Mouse (Mus musculus): Measurements from ENCODE around the gene Chrne. TPM values are rescaled to one million over a fixed set of nuclear protein-coding genes. Genes with fewer than 3 reads are reported as not detected.

Chrne gene
- total RNA-seq, 2 experiments from 2014 or later, result not detected

GRCm38 (mm10) chr11:70652884-70653344 lies 33.9 kb upstream of the Chrne start:
- ATAC-seq (replicated peaks; ENCODE audit: low FRiP score, poor library complexity, severe bottlenecking), result no peak

DNA sequence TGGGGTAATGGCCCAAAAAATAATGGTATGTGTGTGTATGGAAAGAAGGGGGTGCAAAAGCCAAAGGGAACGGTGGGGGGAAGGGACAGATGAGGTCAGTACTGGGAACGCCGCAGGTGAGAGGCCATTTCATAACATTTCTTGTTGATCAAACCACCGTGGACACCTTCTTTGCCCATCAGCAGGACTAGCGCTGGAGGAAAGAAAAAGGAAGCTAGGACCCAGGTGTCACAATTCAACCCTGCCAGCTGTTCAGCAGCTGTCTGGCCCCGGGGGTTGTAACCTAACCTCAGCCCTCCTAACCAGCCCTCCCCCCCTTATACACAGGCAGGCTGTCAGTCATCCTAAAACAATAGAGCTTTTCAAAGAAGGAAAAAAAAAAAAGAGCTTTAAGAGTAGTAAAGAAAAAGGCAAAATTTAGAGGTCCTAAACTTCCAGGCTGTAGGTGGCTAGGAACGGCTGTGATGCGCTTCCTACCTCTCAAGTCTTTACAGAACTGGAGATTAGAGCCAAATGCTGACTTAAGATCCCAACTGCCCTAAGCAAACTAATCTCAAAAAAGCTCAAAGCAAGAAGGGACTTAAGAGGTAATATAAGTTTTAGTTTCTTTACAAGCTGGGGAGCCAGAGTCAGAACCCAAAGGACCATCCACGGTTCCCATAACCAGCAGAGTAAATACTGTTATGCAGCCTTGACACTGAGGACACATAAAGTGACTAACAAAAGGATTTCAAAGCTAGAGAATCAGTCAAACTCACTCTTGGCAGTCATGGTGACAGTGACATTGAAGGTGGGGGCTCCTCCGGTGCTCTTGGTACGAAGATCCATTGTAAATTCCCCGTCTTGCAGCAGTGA lies 33.2 kb upstream of the Chrne start:
- no peak for ATAC-seq (replicated peaks; ENCODE audit: low FRiP score, poor library complexity, severe bottlenecking)

DNA sequence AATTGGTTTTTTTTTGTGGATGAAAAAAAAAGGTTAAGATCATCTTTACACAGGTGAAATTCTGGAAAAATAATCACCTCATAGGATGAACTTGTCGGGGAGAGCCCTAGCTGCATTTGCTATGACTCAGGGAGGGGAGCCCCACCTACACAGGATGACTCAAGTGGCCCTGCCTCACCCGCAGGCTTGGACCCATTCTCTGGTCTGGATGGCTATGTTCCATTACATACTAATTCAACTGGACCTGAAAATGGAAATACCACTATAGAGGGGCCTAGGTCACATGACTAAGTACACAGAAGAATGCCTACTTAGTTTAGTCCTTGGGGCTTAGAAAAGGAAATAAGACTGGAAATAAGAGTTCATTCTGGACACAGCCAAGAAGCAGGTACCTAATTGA lies 32.4 kb upstream of the Chrne start:
- ATAC-seq (replicated peaks; ENCODE audit: low FRiP score, poor library complexity, severe bottlenecking), result no peak

DNA sequence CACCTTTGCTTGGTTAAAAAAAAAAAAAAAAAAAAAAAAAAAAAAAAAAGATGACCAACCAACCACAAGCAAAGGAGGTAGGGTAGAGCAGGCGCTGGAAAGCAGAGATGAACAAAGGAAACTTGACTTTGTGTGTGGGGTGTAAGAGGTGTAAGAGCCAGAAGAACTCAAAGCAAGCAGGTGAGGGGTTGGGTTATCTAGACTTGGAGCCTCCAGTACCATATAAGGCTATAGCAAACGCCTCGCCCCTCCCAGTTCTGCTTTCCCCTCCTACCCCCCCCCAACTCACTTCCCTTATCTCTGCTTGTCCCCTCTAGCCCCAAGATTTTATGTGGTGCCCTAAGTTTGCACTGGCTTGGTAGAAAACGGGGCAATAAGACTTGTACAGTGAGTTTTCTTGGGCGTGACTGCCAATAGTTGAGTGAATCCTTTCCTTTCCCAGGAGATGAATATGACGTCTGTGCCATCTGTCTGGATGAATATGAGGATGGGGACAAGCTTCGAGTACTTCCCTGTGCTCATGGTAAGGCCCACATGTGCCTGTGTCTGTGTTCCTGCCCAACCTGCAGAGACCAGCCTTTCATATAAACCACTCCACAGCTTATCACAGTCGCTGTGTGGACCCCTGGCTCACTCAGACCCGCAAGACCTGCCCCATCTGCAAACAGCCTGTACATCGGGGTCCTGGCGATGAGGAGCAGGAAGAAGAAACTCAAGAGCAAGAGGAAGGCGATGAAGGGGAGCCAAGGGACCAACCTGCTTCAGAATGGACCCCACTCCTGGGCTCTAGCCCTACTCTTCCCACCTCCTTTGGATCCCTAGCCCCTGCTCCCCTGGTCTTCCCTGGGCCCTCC lies 31.5 kb upstream of the Chrne start:
- ATAC-seq (replicated peaks; ENCODE audit: low FRiP score, poor library complexity, severe bottlenecking), result no peak

DNA sequence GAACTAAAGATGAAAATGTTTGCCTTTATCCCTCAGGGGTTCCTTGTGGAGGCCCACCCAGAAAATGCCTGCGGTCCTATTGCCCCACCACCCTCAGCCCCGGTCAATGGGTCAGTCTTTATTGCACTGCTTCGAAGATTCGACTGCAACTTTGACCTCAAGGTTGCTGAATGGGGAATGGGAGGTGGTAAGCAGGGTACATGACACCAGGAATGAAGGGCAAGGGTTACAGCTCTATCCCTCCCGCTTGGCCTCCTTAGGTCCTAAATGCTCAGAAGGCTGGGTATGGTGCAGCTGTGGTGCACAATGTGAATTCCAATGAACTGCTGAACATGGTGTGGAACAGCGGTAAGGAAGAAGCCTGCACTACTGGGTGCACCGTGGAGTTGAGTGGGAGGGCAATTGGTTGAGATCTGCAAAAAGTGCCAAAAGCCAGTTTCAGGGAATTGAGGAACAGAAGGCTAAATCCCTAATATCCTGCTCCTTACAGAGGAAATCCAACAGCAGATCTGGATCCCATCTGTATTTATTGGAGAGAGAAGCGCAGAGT lies 30.2 kb upstream of the Chrne start:
- ATAC-seq (replicated peaks; ENCODE audit: low FRiP score, poor library complexity, severe bottlenecking), result no peak

DNA sequence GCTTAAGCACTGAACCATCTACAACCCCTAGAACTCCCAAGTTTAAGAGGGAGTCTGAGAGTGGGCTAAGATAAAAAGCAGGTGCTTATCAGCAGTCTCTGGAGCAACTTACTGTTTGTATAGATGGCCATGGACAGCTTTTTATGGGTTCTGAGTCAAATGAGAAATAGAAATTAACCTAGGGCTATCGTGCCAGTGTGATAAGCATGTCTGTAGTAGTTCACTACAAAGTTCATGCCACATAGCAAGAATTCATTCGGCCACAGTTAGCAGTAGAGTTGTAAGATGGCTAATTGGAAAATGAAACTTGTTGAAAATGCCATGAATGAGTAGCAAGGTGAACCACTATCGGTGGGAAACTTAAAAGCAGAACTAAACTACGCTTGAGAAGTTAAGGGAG lies 29.5 kb upstream of the Chrne start:
- peak; percentile 26 for ATAC-seq (replicated peaks; ENCODE audit: low FRiP score, poor library complexity, severe bottlenecking)

GRCm38 (mm10) chr11:70647716-70648420 lies 28.9 kb upstream of the Chrne start:
- ATAC-seq (replicated peaks; ENCODE audit: low FRiP score, poor library complexity, severe bottlenecking), result peak; percentile 32; the same call in 1 of the 2 replicates

- ATAC-seq (replicated peaks; ENCODE audit: low FRiP score, poor library complexity, severe bottlenecking), result peak; percentile 79
Measured at GRCm38 (mm10) chr11:70646691-70647650, 28.0 kb upstream of the Chrne start, which contains the start of the genes Rnf167 and Slc25a11. Gene Rnf167 (plus strand): TSS chr11:70647235. Gene Slc25a11 (minus strand): TSS chr11:70647479.

DNA sequence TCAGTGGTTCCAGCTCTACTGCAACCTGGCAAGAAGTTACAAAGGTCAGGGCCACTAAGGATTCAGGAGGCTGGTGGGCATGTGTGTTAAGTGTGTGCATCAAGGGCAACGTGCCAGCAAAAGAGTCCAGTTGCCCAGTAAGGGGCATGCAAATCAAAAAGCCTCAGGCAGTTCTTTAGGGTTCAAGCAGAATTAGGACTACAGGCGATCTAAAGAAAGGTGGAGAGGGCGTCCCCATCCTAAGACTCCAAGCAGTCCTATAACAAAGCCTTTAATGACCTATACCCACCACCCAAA lies 27.2 kb upstream of the Chrne start:
- ATAC-seq (replicated peaks; ENCODE audit: low FRiP score, poor library complexity, severe bottlenecking), result no peak

DNA sequence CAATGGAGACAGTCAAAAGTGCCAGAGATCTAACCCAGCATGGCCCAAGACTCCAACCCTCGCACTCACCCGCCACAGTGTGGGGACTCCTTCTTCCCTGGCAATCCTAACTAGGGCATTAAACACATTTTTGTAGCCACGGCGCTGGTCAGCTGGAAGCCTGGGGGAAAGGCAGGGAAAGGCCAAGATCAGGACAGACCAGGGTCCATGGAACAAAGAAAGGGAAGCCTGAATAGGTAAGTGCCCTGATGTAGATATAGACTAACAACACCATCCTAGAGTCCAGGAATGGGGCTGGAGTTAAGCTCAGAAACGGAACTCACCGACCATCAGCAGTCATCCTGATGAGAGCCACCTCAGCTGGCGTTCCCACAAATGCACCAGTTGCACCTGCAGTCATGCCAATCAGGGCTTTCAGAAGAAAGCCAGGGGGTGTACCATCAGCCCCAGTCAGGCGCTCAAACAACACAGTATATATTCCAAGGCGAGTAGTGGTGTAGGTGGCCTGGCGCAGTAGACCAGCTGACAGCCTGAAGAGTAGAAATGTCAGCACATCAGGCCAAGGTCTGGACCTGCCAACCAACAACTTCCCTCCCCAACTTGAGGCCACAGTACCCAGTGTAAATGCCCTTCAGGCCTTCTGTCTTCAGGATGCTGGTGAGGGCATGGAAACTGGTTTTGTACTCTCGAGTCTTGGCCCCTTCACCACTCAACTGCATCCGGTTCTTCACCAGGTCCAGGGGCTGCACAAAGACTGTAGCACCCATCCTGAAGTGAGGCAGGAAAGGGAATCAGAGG lies 26.6 kb upstream of the Chrne start:
- ATAC-seq (replicated peaks; ENCODE audit: low FRiP score, poor library complexity, severe bottlenecking), result no peak

DNA sequence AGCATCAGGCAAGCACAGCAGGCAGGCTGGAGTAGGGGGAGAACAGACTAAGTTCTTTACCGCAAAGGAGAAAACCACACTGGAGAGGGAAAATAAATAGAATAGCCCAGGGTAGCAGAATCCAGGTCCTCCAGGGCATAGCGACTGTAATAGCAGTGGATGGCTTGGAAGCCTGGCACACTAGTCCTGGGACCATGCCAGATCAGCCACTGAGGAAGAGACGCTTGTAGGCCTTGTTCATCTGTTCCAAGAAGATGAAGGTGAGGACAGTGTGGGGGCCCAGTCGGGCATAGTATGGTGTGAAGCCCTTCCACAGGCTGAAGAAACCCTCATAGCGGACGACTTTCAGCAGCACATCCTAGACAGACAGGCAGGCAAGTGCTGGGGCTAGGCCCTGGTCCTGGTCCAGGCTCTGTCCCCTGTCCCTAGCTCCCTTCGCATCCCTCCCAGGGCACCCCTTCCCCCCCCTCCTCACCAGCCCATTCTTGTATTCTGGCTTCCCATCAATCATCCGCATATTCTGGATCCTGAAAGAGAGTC lies 25.6 kb upstream of the Chrne start:
- ATAC-seq (replicated peaks; ENCODE audit: low FRiP score, poor library complexity, severe bottlenecking), result no peak

GRCm38 (mm10) chr11:70643051-70643450 lies 24.0 kb upstream of the Chrne start:
- no peak for ATAC-seq (replicated peaks; ENCODE audit: low FRiP score, poor library complexity, severe bottlenecking)

DNA sequence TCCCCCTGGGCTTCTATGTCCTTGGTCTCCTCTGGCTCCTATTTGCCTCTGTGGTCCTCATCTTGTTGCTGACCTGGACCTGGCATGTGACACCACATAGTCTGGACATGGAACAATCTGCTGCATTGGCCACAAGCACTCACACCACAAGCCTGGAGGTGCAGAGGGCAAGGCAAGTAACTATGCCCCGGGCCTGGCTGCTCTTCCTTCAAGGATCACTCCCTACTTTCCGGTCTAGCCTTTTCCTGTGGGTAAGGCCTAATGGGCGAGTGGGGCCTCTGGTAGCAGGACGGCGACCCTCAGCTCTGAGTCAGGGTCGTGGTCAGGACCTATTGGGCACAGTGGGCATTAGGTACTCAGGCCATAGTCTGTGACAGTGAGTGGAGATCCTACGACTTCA lies 22.2 kb upstream of the Chrne start:
- ATAC-seq (replicated peaks; ENCODE audit: low FRiP score, poor library complexity, severe bottlenecking), result no peak

DNA sequence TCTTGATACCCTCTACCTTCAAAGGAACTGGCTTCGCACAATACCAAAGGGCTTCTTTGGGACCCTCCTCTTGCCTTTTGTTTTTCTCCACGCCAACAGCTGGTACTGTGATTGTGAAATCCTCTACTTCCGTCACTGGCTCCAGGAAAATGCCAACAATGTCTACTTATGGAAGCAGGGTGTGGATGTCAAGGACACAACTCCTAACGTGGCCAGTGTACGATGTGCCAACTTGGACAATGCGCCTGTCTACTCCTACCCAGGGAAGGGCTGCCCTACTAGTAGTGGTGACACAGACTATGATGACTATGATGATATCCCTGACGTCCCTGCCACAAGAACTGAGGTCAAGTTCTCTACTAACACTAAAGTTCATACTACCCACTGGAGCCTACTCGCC lies 21.0 kb upstream of the Chrne start:
- no peak for ATAC-seq (replicated peaks; ENCODE audit: low FRiP score, poor library complexity, severe bottlenecking)

GRCm38 (mm10) chr11:70638714-70639278 lies 19.8 kb upstream of the Chrne start, which contains the start of gene Gp1ba:
Gene Gp1ba (plus strand): TSS chr11:70639122.
- peak; percentile 90 for ATAC-seq (replicated peaks; ENCODE audit: low FRiP score, poor library complexity, severe bottlenecking)

DNA sequence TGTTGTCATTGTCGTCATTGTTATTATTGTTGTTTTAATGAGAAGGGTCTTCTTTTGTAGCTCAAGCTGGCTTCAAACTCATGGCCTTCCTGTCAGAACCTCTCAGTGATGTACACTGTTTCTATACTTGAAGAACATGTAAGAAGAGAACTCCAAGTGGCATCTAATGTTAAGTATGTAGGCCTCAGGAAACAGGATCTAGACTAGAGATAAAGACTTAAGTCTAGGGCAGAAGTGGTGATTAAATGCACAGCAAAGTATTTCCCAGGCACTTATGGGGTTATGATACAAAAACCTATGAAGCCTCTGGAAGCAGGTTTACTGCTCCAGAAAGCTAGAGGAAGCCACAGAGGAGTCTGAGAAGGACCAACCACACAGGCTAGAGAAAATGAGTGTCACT lies 19.3 kb upstream of the Chrne start:
- ATAC-seq (replicated peaks; ENCODE audit: low FRiP score, poor library complexity, severe bottlenecking), result peak; percentile 16; the same call in 1 of the 2 replicates

GRCm38 (mm10) chr11:70637764-70638163 lies 18.7 kb upstream of the Chrne start:
- ATAC-seq (replicated peaks; ENCODE audit: low FRiP score, poor library complexity, severe bottlenecking), result no peak

Measured in erythroid progenitor cell, adult 5-6 weeks (primary cell).